Mouse (Mus musculus) brain, embryonic 14.5 days (tissue): ENCODE results near the gene Myl3.

ENCODE experiments used
- CTCF ChIP-seq: fragments of 200-500 bp; IDR thresholded peaks from 2 replicates; pipeline ENCODE4 v1.5.1; 2012; ENCODE audit warnings: inconsistent platforms, mild to moderate bottlenecking, moderate library complexity, borderline replicate concordance; ENCODE audit not compliant: insufficient read depth, insufficient read length; ENCODE audit errors: extremely low read depth
- POLR2A ChIP-seq: fragments of 200-500 bp; IDR thresholded peaks from 2 replicates; pipeline ENCODE4 v1.6.1; 2012; ENCODE audit warnings: mild to moderate bottlenecking, inconsistent platforms, borderline replicate concordance; ENCODE audit not compliant: poor library complexity, insufficient read depth, insufficient read length, severe bottlenecking; ENCODE audit errors: extremely low read depth

GRCm38 (mm10) chr9:110781731-110782130 lies 40.1 kb downstream of the Myl3 start:
- TF ChIP-seq POLR2A (no peak), CTCF (no peak)
